ENCODE assay signal across 18 mouse cellular contexts in the genomic region with DNA sequence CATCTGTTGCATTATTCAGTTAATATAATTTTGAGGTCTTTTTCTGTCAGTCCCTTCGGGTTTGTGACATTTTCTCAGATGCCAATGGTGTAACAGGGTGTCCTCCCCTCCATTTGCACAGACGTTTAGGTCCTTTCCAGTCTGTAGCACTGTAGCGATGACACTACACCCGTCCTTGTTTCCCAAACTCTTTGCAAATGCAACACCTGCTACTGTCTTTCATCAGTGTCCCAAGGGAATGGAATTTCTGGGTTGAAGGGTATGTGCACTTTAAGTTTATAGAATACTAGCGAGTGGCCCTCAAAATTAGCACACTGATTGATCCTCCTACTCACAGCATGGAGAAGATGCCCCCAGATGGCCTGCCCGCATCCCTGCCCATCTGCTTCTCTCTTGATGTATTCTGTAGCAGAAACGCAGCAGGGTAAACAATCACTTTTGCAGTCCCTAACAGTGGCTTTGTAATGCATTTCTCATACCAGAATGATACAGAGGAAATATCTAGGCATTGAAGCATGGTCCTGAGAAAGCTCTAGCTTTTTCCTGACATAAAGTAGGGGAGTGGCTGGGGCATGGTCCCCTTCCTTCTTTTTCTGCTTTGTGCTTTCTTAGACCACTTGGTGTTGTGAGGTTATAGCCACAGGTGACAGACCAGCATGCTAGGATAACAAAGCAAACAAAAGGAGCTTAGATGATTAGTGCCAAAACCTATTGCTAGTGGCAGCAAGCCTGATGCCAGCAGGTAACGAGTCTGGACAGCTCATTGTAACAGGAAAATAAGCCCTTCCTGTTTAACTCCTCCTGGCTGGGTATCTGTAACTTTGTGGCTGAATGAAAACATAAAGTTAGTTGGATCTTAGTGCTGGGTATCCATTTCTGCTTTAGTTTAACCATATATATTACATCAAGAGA.
A peak's percentile ranks its signal among the peaks of the same experiment; 100 is the strongest.
DNase-seq lines count a peak whose midpoint lies in the region; ATAC-seq and TF ChIP-seq lines count a peak whose summit lies in the region.
"Had no signal": no experiment of that assay in that cellular context is flagged by ENCODE, and none has a peak within 500 bp of the region (broad histone marks: within the 10 kb centered on the region; RNA-seq: fewer than 3 reads in every experiment).

No protein-coding gene starts in this region.

- peak; percentile 61 to 66 for DNase-seq in cerebellum, postnatal 25 days
- DNase-seq in cerebellum, adult 9-10 months = no peak
- no peak for DNase-seq in hindbrain, embryonic 10.5 days (ENCODE audit: low spot score)
- peak; percentile 50 for DNase-seq in midbrain, postnatal 0 days (ENCODE audit: low spot score)
- DNase-seq in frontal cortex, postnatal 14 days (ENCODE audit: low spot score in 2 of 2) = no peak
- DNase-seq in thymus, adult 2 months = no peak
- DNase-seq: gastrocnemius, postnatal 36 days; kidney, adult 11 months; lung, adult 2 months; right cerebral cortex, adult 18-20 months had no signal

- H3K4me1 ChIP-seq in hindbrain, embryonic 15.5 days (replicated peaks) = peaks cover 18% of the 10 kb centered on the region
- peaks cover 30% of the 10 kb centered on the region for H3K4me1 ChIP-seq in hindbrain, embryonic 10.5 days (replicated peaks)
- no peaks in the 10 kb centered on the region for H3K4me1 ChIP-seq in midbrain, postnatal 0 days (ENCODE audit: insufficient read depth, low read length)
- no peaks in the 10 kb centered on the region for H3K4me1 ChIP-seq in midbrain, embryonic 15.5 days
- H3K4me1 ChIP-seq in thymus, adult 2 months (replicated peaks; ENCODE audit: control insufficient read depth, insufficient read depth, low read length) = no peaks in the 10 kb centered on the region
- H3K4me1 ChIP-seq: liver, embryonic 12.5 days; megakaryocyte, embryonic 14.5 days had no signal

- 44% methylated on average over 8 of the region's 8 CpGs for WGBS in hindbrain, embryonic 15.5 days
- 74% methylated on average over 8 of the region's 8 CpGs for WGBS in hindbrain, embryonic 10.5 days
- 58% methylated on average over 8 of the region's 8 CpGs for WGBS in midbrain, postnatal 0 days
- WGBS in midbrain, embryonic 15.5 days = 49% methylated on average over 8 of the region's 8 CpGs
- 86% methylated on average over 8 of the region's 8 CpGs for WGBS in thymus, adult 2 months

- no peak overlapping the region for H3K4me3 ChIP-seq in hindbrain, embryonic 15.5 days
- no peak overlapping the region for H3K4me3 ChIP-seq in hindbrain, embryonic 10.5 days
- no peak overlapping the region for H3K4me3 ChIP-seq in midbrain, postnatal 0 days (ENCODE audit: low read depth, low read length)
- no peak overlapping the region for H3K4me3 ChIP-seq in midbrain, embryonic 15.5 days
- no peak overlapping the region for H3K4me3 ChIP-seq in thymus, adult 2 months (ENCODE audit: control insufficient read depth, insufficient read depth, low read length)
- H3K4me3 ChIP-seq: forebrain, embryonic 15.5 days; limb, embryonic 12.5 days; liver, embryonic 12.5 days; megakaryocyte, embryonic 14.5 days; neural tube, embryonic 13.5 days had no signal

- no peaks in the 10 kb centered on the region for H3K27me3 ChIP-seq in hindbrain, embryonic 15.5 days
- H3K27me3 ChIP-seq in hindbrain, embryonic 10.5 days (ENCODE audit: insufficient read depth, poor library complexity, severe bottlenecking) = no peaks in the 10 kb centered on the region; the same call in 1 of the 2 replicates
- no peaks in the 10 kb centered on the region for H3K27me3 ChIP-seq in midbrain, postnatal 0 days (ENCODE audit: insufficient read depth, low read length)
- H3K27me3 ChIP-seq in midbrain, embryonic 15.5 days (replicated peaks) = no peaks in the 10 kb centered on the region
- H3K27me3 ChIP-seq in thymus, adult 2 months (ENCODE audit: control insufficient read depth, insufficient read depth, low read length) = no peaks in the 10 kb centered on the region
- H3K27me3 ChIP-seq: forebrain, embryonic 15.5 days; limb, embryonic 12.5 days; liver, embryonic 12.5 days; megakaryocyte, embryonic 14.5 days; neural tube, embryonic 13.5 days had no signal

- no peaks in the 10 kb centered on the region for H3K9me3 ChIP-seq in hindbrain, embryonic 15.5 days
- H3K9me3 ChIP-seq in hindbrain, embryonic 10.5 days = no peaks in the 10 kb centered on the region
- no peaks in the 10 kb centered on the region for H3K9me3 ChIP-seq in midbrain, postnatal 0 days (ENCODE audit: low read length)
- no peaks in the 10 kb centered on the region for H3K9me3 ChIP-seq in midbrain, embryonic 15.5 days
- H3K9me3 ChIP-seq: forebrain, embryonic 15.5 days; limb, embryonic 12.5 days; liver, embryonic 12.5 days; megakaryocyte, embryonic 14.5 days; neural tube, embryonic 13.5 days had no signal

- no peak overlapping the region for H3K4me2 ChIP-seq in hindbrain, embryonic 15.5 days
- H3K4me2 ChIP-seq in midbrain, postnatal 0 days (ENCODE audit: low read depth, low read length, poor library complexity, severe bottlenecking) = no peak overlapping the region
- no peak overlapping the region for H3K4me2 ChIP-seq in midbrain, embryonic 15.5 days
- H3K4me2 ChIP-seq: forebrain, embryonic 15.5 days; limb, embryonic 12.5 days; liver, embryonic 12.5 days; neural tube, embryonic 13.5 days had no signal

- no peak overlapping the region for H3K9ac ChIP-seq in hindbrain, embryonic 15.5 days
- no peak overlapping the region for H3K9ac ChIP-seq in midbrain, postnatal 0 days (replicated peaks; ENCODE audit: low read length, poor library complexity, severe bottlenecking)
- H3K9ac ChIP-seq in midbrain, embryonic 15.5 days = no peak overlapping the region
- H3K9ac ChIP-seq: forebrain, embryonic 15.5 days; limb, embryonic 12.5 days; liver, embryonic 12.5 days; neural tube, embryonic 13.5 days had no signal

- peak overlapping the region; percentile 17; the same call in 1 of the 2 replicates for H3K27ac ChIP-seq in hindbrain, embryonic 15.5 days (replicated peaks)
- H3K27ac ChIP-seq in hindbrain, embryonic 10.5 days = no peak overlapping the region
- no peak overlapping the region for H3K27ac ChIP-seq in midbrain, postnatal 0 days (ENCODE audit: low read depth, low read length)
- H3K27ac ChIP-seq in midbrain, embryonic 15.5 days = no peak overlapping the region
- H3K27ac ChIP-seq in thymus, adult 2 months (ENCODE audit: control insufficient read depth, insufficient read depth, low read length) = no peak overlapping the region
- H3K27ac ChIP-seq: forebrain, embryonic 15.5 days; limb, embryonic 12.5 days; liver, embryonic 12.5 days; neural tube, embryonic 13.5 days; stomach, postnatal 0 days had no signal

- no peaks in the 10 kb centered on the region for H3K36me3 ChIP-seq in hindbrain, embryonic 15.5 days
- H3K36me3 ChIP-seq in hindbrain, embryonic 10.5 days = no peaks in the 10 kb centered on the region
- H3K36me3 ChIP-seq in midbrain, postnatal 0 days (ENCODE audit: insufficient read depth, low read length) = no peaks in the 10 kb centered on the region
- no peaks in the 10 kb centered on the region for H3K36me3 ChIP-seq in midbrain, embryonic 15.5 days (replicated peaks)
- H3K36me3 ChIP-seq in thymus, adult 2 months (ENCODE audit: control insufficient read depth, insufficient read depth, low read length) = no peaks in the 10 kb centered on the region
- H3K36me3 ChIP-seq: forebrain, embryonic 15.5 days; limb, embryonic 12.5 days; liver, embryonic 12.5 days; neural tube, embryonic 13.5 days had no signal

- no peak for ATAC-seq in hindbrain, embryonic 15.5 days (ENCODE audit: low FRiP score, low read depth)
- ATAC-seq in midbrain, postnatal 0 days (ENCODE audit: low FRiP score) = no peak
- no peak for ATAC-seq in midbrain, embryonic 15.5 days (replicated peaks)
- ATAC-seq: forebrain, embryonic 15.5 days; liver, embryonic 12.5 days had no signal

- no peak for TF ChIP-seq CTCF in midbrain, postnatal 0 days (IDR thresholded peaks at IDR 0.05)
- TF ChIP-seq CTCF in thymus, adult 2 months (IDR thresholded peaks at IDR 0.05; ENCODE audit: borderline replicate concordance, control insufficient read depth, extremely low read depth, insufficient read depth, low read length, poor library complexity) = no peak

- TF ChIP-seq POLR2A in thymus, adult 2 months (IDR thresholded peaks at IDR 0.05; ENCODE audit: control insufficient read depth, extremely low read depth, insufficient read depth, low read length, poor library complexity) = no peak

Comparison
In these comparisons a context has a peak if more than half of its experiments do, and no peak if none do; other contexts are left out.
1. DNase-seq: peak in cerebellum, postnatal 25 days (2 of 2) and midbrain, postnatal 0 days (single experiment); none in cerebellum, adult 9-10 months (single experiment), hindbrain, embryonic 10.5 days (single experiment), frontal cortex, postnatal 14 days (0 of 2) and thymus, adult 2 months (single experiment).